Mouse (Mus musculus) erythroblast, embryonic 14.5 days (primary cell): ENCODE measurements around the gene Mpped2.

Experiments
- GATA1 ChIP-seq: IDR thresholded peaks from 2 replicates; pipeline ENCODE4 v1.6.1; 2012; ENCODE audit warnings: low read length, inconsistent platforms, mixed read lengths
- TAL1 ChIP-seq: IDR thresholded peaks from 3 replicates; pipeline ENCODE4 v1.6.1; 2012; ENCODE audit warnings: low read length, inconsistent platforms, mixed read lengths

- TF ChIP-seq GATA1 (no peak), TAL1 (no peak)
These were observed 39.1 kb downstream of the Mpped2 start for GRCm38 (mm10) chr2:106732171-106732570.
